ENCODE assay signal across 16 mouse cellular contexts in the genomic region with DNA sequence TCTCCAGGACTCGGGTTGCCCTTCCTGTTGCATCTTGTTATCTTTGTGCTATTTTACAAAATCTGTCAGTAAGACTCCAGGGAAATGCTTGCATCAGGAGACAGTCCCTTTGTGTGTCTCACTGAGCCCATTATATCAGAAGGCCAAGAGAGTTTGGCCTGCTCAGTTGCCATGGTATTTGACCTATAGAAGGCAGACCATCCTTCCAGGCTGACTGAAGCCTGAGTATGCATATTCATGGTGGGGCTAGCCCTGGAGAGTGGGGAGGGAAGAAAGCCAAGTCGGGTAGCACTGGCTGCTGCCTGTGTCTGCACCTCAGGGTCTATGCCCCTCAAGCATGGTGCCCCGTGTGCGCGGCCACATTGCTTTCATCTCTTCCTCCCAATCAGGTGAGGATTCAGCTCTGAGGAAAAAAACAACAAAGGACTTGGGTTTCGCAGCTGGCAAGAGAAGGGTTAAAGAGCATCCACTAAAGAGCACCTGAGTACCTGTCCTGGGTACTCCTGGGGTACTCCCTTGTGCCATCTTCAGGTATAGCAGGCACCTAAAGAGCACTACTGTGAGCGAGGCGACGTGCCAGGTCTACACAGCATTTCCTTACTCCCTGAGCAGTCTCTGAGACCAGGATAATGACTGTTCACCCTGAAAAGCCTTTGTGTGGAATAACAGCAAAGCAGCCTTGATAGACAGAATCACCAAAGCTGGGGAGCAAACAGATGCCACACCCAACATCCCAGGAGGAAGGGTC.
DNase-seq lines count a peak whose midpoint lies in the region; ATAC-seq and TF ChIP-seq lines count a peak whose summit lies in the region.
"Had no signal": no experiment of that assay in that cellular context is flagged by ENCODE, and none has a peak within 500 bp of the region (broad histone marks: within the 10 kb centered on the region; RNA-seq: fewer than 3 reads in every experiment).

No protein-coding gene starts in this region.

- no peaks in the 10 kb centered on the region for H3K9me3 ChIP-seq in forebrain, embryonic 12.5 days
- H3K9me3 ChIP-seq in forebrain, embryonic 11.5 days (ENCODE audit: control insufficient read depth, low read length) = no peaks in the 10 kb centered on the region
- H3K9me3 ChIP-seq in forebrain, embryonic 13.5 days (replicated peaks) = no peaks in the 10 kb centered on the region
- no peaks in the 10 kb centered on the region for H3K9me3 ChIP-seq in hindbrain, embryonic 15.5 days
- H3K9me3 ChIP-seq in neural tube, embryonic 14.5 days (ENCODE audit: control insufficient read depth, low read length) = no peaks in the 10 kb centered on the region
- H3K9me3 ChIP-seq: embryonic facial prominence, embryonic 15.5 days; lung, embryonic 15.5 days; stomach, embryonic 15.5 days had no signal

- H3K9ac ChIP-seq in forebrain, embryonic 12.5 days = no peak overlapping the region; the same call in 1 of the 2 replicates
- H3K9ac ChIP-seq in forebrain, embryonic 11.5 days (ENCODE audit: low read length) = no peak overlapping the region
- no peak overlapping the region for H3K9ac ChIP-seq in forebrain, embryonic 13.5 days
- H3K9ac ChIP-seq in hindbrain, embryonic 15.5 days = no peak overlapping the region
- H3K9ac ChIP-seq in neural tube, embryonic 14.5 days (replicated peaks; ENCODE audit: low read depth, low read length) = no peak overlapping the region
- no peak overlapping the region for H3K9ac ChIP-seq in heart, adult 2 months (ENCODE audit: low read depth, low read length)
- H3K9ac ChIP-seq: embryonic facial prominence, embryonic 15.5 days; lung, embryonic 15.5 days; stomach, embryonic 15.5 days had no signal

- ATAC-seq in forebrain, embryonic 12.5 days (ENCODE audit: low FRiP score) = peak; percentile 69; the same call in 1 of the 2 replicates
- no peak; the same call in 1 of the 2 replicates for ATAC-seq in forebrain, embryonic 11.5 days (replicated peaks; ENCODE audit: low FRiP score)
- ATAC-seq in forebrain, embryonic 13.5 days = 0 out of 2 replicates have a peak, but pooled peaks have one; percentile 46
- ATAC-seq in hindbrain, embryonic 15.5 days (ENCODE audit: low FRiP score, low read depth) = peak; percentile 61
- peak; percentile 73 for ATAC-seq in neural tube, embryonic 14.5 days (ENCODE audit: low read depth)

- TF ChIP-seq CTCF in heart, adult 2 months (IDR thresholded peaks at IDR 0.05) = no peak

- DNase-seq in forebrain, embryonic 11.5 days (ENCODE audit: low spot score) = no peak
- no peak for DNase-seq in ovary, postnatal 10 days (ENCODE audit: low spot score)
- no peak for DNase-seq in heart, adult 2 months
- DNase-seq in frontal cortex, postnatal 36 days (ENCODE audit: low spot score in 2 of 2) = no peak
- DNase-seq: cerebellum, postnatal 25 days; kidney, adult 18-20 months; layer of hippocampus, postnatal 36 days; retina, postnatal 1 day had no signal

- H3K4me1 ChIP-seq in forebrain, embryonic 12.5 days = peaks cover 34% of the 10 kb centered on the region
- peaks cover 5% of the 10 kb centered on the region; the same call in 1 of the 2 replicates for H3K4me1 ChIP-seq in forebrain, embryonic 11.5 days (replicated peaks; ENCODE audit: control insufficient read depth, insufficient read depth, low read length)
- peaks cover 16% of the 10 kb centered on the region for H3K4me1 ChIP-seq in forebrain, embryonic 13.5 days
- peaks cover 48% of the 10 kb centered on the region for H3K4me1 ChIP-seq in hindbrain, embryonic 15.5 days (replicated peaks)
- H3K4me1 ChIP-seq in neural tube, embryonic 14.5 days (ENCODE audit: control insufficient read depth, insufficient read depth, low read length) = peaks cover 14% of the 10 kb centered on the region; the same call in 1 of the 2 replicates
- no peaks in the 10 kb centered on the region for H3K4me1 ChIP-seq in heart, adult 2 months (ENCODE audit: control insufficient read depth, insufficient read depth, low read length)
- H3K4me1 ChIP-seq: embryonic facial prominence, embryonic 15.5 days; lung, embryonic 15.5 days; stomach, embryonic 15.5 days had no signal

- peaks cover 36% of the 10 kb centered on the region for H3K27me3 ChIP-seq in forebrain, embryonic 12.5 days
- H3K27me3 ChIP-seq in forebrain, embryonic 11.5 days (ENCODE audit: control insufficient read depth, insufficient read depth, low read length) = no peaks in the 10 kb centered on the region
- peaks cover 17% of the 10 kb centered on the region for H3K27me3 ChIP-seq in forebrain, embryonic 13.5 days
- no peaks in the 10 kb centered on the region for H3K27me3 ChIP-seq in hindbrain, embryonic 15.5 days
- H3K27me3 ChIP-seq in neural tube, embryonic 14.5 days (ENCODE audit: control insufficient read depth, insufficient read depth, low read length) = no peaks in the 10 kb centered on the region
- H3K27me3 ChIP-seq in heart, adult 2 months (ENCODE audit: control insufficient read depth, insufficient read depth, low read length) = no peaks in the 10 kb centered on the region
- H3K27me3 ChIP-seq: lung, embryonic 15.5 days; stomach, embryonic 15.5 days had no signal

- no peaks in the 10 kb centered on the region for H3K36me3 ChIP-seq in forebrain, embryonic 12.5 days (replicated peaks)
- no peaks in the 10 kb centered on the region for H3K36me3 ChIP-seq in forebrain, embryonic 11.5 days (ENCODE audit: control insufficient read depth, insufficient read depth, low read length)
- no peaks in the 10 kb centered on the region for H3K36me3 ChIP-seq in forebrain, embryonic 13.5 days (ENCODE audit: poor library complexity, severe bottlenecking)
- no peaks in the 10 kb centered on the region for H3K36me3 ChIP-seq in hindbrain, embryonic 15.5 days
- H3K36me3 ChIP-seq in neural tube, embryonic 14.5 days (ENCODE audit: control insufficient read depth, insufficient read depth, low read length) = no peaks in the 10 kb centered on the region
- no peaks in the 10 kb centered on the region for H3K36me3 ChIP-seq in heart, adult 2 months (ENCODE audit: control insufficient read depth, insufficient read depth, low read length)
- H3K36me3 ChIP-seq: embryonic facial prominence, embryonic 15.5 days; lung, embryonic 15.5 days; stomach, embryonic 15.5 days had no signal

- H3K79me2 ChIP-seq in heart, adult 2 months (replicated peaks; ENCODE audit: control insufficient read depth, insufficient read depth, low read length) = no peaks in the 10 kb centered on the region

- no peak overlapping the region for H3K27ac ChIP-seq in forebrain, embryonic 12.5 days
- H3K27ac ChIP-seq in forebrain, embryonic 11.5 days (ENCODE audit: low read depth, low read length) = no peak overlapping the region
- H3K27ac ChIP-seq in forebrain, embryonic 13.5 days = no peak overlapping the region
- no peak overlapping the region; the same call in 1 of the 2 replicates for H3K27ac ChIP-seq in hindbrain, embryonic 15.5 days (replicated peaks)
- no peak overlapping the region for H3K27ac ChIP-seq in neural tube, embryonic 14.5 days (ENCODE audit: low read depth, low read length)
- no peak overlapping the region for H3K27ac ChIP-seq in heart, adult 2 months
- H3K27ac ChIP-seq: embryonic facial prominence, embryonic 15.5 days; lung, embryonic 15.5 days; stomach, embryonic 15.5 days had no signal

- intact Hi-C loops in heart, adult 2 months (cut with DNase I) = no loop called here

- TF ChIP-seq EP300 in heart, adult 2 months (IDR thresholded peaks at IDR 0.05; ENCODE audit: insufficient read depth, low read depth, low read length) = no peak

- 76% methylated on average over 9 of the region's 9 CpGs for WGBS in forebrain, embryonic 12.5 days
- WGBS in forebrain, embryonic 11.5 days = 80% methylated on average over 9 of the region's 9 CpGs
- WGBS in forebrain, embryonic 13.5 days = 76% methylated on average over 9 of the region's 9 CpGs
- 46% methylated on average over 9 of the region's 9 CpGs for WGBS in hindbrain, embryonic 15.5 days
- 54% methylated on average over 9 of the region's 9 CpGs for WGBS in neural tube, embryonic 14.5 days
- WGBS in heart, adult 2 months = 83% methylated on average over 9 of the region's 9 CpGs

- no peak overlapping the region for H3K4me2 ChIP-seq in forebrain, embryonic 12.5 days
- H3K4me2 ChIP-seq in forebrain, embryonic 11.5 days (ENCODE audit: low read depth, low read length, severe bottlenecking) = no peak overlapping the region
- H3K4me2 ChIP-seq in forebrain, embryonic 13.5 days = no peak overlapping the region
- H3K4me2 ChIP-seq in hindbrain, embryonic 15.5 days = no peak overlapping the region
- no peak overlapping the region for H3K4me2 ChIP-seq in neural tube, embryonic 14.5 days (ENCODE audit: low read depth, low read length)
- H3K4me2 ChIP-seq: embryonic facial prominence, embryonic 15.5 days; liver, embryonic 11.5 days; lung, embryonic 15.5 days; stomach, embryonic 15.5 days had no signal

- no peak overlapping the region for H3K4me3 ChIP-seq in forebrain, embryonic 12.5 days (replicated peaks)
- no peak overlapping the region for H3K4me3 ChIP-seq in forebrain, embryonic 11.5 days (ENCODE audit: low read depth, low read length)
- no peak overlapping the region for H3K4me3 ChIP-seq in forebrain, embryonic 13.5 days
- H3K4me3 ChIP-seq in hindbrain, embryonic 15.5 days = no peak overlapping the region
- H3K4me3 ChIP-seq in neural tube, embryonic 14.5 days (ENCODE audit: low read depth, low read length) = no peak overlapping the region
- no peak overlapping the region for H3K4me3 ChIP-seq in heart, adult 2 months
- H3K4me3 ChIP-seq: embryonic facial prominence, embryonic 15.5 days; lung, embryonic 15.5 days; stomach, embryonic 15.5 days had no signal

- TF ChIP-seq POLR2A in heart, adult 2 months (IDR thresholded peaks at IDR 0.05; ENCODE audit: insufficient read depth, low read depth, low read length) = no peak
